Mouse (Mus musculus) skeletal muscle tissue, adult 2 months (tissue): ENCODE data around the gene Cops2.

Experiments
- DNase-seq: peaks from one replicate; pipeline ENCODE4 v3.0.0-alpha.2; 2012; ENCODE audit warnings: low read depth, low spot score

Gene Cops2

GRCm38 (mm10) chr2:125826201-125826600 is 32.7 kb downstream of the Cops2 start:
- DNase-seq: no peak

GRCm38 (mm10) chr2:125820397-125820796 is 38.5 kb downstream of the Cops2 start:
- no peak for DNase-seq

- DNase-seq: no peak
These were observed 44.9 kb downstream of the Cops2 start for GRCm38 (mm10) chr2:125813972-125814595.

- DNase-seq: no peak
These were observed 47.6 kb downstream of the Cops2 start for GRCm38 (mm10) chr2:125811332-125811731.

GRCm38 (mm10) chr2:125809551-125809950 is 49.4 kb downstream of the Cops2 start:
- DNase-seq: no peak

GRCm38 (mm10) chr2:125805826-125806225 is 53.1 kb downstream of the Cops2 start:
- DNase-seq: no peak

GRCm38 (mm10) chr2:125801947-125802346 is 57.0 kb downstream of the Cops2 start:
- DNase-seq: no peak

- no peak for DNase-seq
These were observed 57.9 kb downstream of the Cops2 start for GRCm38 (mm10) chr2:125801038-125801437.

- DNase-seq: no peak
These were observed 58.5 kb downstream of the Cops2 start for GRCm38 (mm10) chr2:125800428-125800827.

GRCm38 (mm10) chr2:125797872-125798271 is 61.1 kb downstream of the Cops2 start:
- no peak for DNase-seq

- DNase-seq: no peak
These were observed 63.8 kb downstream of the Cops2 start for GRCm38 (mm10) chr2:125795118-125795517.

- no peak for DNase-seq
These were observed 64.8 kb downstream of the Cops2 start for GRCm38 (mm10) chr2:125794166-125794565.

- no peak for DNase-seq
These were observed 66.1 kb downstream of the Cops2 start for GRCm38 (mm10) chr2:125792879-125793261.

GRCm38 (mm10) chr2:125792144-125792878 is 66.6 kb downstream of the Cops2 start:
- DNase-seq: no peak

- DNase-seq: peak; percentile 14
These were observed 67.5 kb downstream of the Cops2 start for GRCm38 (mm10) chr2:125791485-125791885.

GRCm38 (mm10) chr2:125790242-125790641 is 68.7 kb downstream of the Cops2 start:
- DNase-seq: no peak

- DNase-seq: no peak
These were observed 69.7 kb downstream of the Cops2 start for GRCm38 (mm10) chr2:125789265-125789664.

GRCm38 (mm10) chr2:125788785-125789184 is 70.2 kb downstream of the Cops2 start:
- DNase-seq: no peak

GRCm38 (mm10) chr2:125788351-125788750 is 70.6 kb downstream of the Cops2 start:
- DNase-seq: no peak

GRCm38 (mm10) chr2:125785021-125785420 is 73.9 kb downstream of the Cops2 start:
- no peak for DNase-seq

- no peak for DNase-seq
These were observed 74.5 kb downstream of the Cops2 start for GRCm38 (mm10) chr2:125784392-125784791.

- no peak for DNase-seq
These were observed 75.1 kb downstream of the Cops2 start for GRCm38 (mm10) chr2:125783868-125784267.

- peak; percentile 84 for DNase-seq
These were observed 76.2 kb downstream of the Cops2 start, which contains the start of gene Secisbp2l for GRCm38 (mm10) chr2:125782719-125783109. TSS of gene Secisbp2l (minus strand) at chr2:125782870.
